Mouse (Mus musculus): ENCODE data around the gene BC051019. TPM values are rescaled to one million over a fixed set of nuclear protein-coding genes. Genes with fewer than 3 reads are reported as not detected.

The BC051019 gene
- polyA plus RNA-seq (2012; rRNA removed) = 14.3 and 18.2 TPM in 2 replicates

DNA sequence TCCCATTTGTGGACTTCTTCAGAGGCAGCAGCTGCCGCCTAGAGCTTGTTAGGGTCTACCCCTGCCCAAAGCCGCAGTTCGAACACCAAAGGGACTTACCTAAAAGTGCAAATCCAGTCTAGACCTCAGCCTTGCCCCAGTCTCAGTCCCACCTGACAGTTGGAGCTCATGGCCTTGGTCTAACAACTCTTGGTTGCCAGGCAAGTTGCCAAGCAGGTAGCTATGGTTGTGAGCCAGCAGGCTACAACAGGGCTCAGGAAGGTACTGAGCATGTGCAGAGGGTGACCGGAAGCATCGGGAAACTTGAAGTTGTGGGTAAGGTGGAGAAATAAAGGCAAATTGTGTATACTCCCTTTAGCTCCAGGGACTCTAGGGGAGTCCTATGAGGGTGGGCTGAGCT, at the start of gene BC051019:
BC051019 (minus strand) TSS at position 154 of the 400 bp plus-strand sequence.
- DNase-seq (ENCODE audit: low spot score) = no peak

DNA sequence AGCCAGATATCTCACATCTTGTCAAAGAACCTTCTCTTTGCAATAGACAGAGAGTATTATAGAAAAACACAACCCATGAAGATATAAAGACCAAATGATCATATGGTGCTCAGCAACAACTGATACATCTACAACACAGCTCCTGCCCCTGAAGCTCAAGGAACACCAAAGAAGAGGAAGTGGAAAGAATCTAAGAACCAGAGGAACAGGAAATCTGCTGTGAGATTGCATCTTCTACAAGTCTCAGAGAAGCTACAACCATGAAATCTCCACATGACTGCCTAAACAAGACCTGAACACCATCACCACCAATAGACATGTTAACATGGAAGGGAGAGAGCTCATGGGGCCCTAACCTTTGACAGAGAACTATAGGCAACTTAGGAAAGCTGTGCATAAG, 48.6 kb upstream of the BC051019 start:
- DNase-seq (ENCODE audit: low spot score) = no peak

DNA sequence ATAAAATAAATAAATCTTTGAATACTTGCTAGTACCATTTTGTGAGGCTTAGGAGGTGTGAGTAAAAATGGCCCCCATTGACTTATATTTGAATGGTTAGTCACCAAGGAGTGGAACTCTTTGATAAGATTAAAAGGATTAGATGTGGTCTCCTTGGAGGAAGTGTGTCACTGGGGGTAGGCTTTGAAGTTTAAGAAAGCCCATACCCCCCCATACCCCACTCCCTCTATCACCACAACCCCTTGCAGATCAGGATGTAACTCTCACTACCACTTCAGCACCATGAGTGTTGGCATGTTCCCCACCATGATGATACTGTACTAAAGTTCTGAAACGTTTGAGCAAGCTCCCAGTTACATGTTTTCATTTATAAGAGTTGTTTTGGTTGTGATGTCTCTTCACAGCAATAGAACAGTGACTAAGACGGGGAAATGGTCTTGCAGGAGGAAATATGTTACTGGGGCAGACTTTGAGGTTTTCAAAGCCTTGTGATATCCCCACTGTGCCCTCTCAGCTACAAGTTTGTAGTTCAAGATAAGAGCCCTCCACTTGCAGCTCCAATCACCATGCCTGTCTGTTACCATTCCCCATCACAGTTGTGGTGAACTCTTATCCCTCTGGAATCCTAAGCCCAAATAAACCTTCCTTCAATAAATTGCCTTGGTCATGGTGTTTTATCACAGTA, 45.2 kb upstream of the BC051019 start:
- no peak for DNase-seq (ENCODE audit: low spot score)

DNA sequence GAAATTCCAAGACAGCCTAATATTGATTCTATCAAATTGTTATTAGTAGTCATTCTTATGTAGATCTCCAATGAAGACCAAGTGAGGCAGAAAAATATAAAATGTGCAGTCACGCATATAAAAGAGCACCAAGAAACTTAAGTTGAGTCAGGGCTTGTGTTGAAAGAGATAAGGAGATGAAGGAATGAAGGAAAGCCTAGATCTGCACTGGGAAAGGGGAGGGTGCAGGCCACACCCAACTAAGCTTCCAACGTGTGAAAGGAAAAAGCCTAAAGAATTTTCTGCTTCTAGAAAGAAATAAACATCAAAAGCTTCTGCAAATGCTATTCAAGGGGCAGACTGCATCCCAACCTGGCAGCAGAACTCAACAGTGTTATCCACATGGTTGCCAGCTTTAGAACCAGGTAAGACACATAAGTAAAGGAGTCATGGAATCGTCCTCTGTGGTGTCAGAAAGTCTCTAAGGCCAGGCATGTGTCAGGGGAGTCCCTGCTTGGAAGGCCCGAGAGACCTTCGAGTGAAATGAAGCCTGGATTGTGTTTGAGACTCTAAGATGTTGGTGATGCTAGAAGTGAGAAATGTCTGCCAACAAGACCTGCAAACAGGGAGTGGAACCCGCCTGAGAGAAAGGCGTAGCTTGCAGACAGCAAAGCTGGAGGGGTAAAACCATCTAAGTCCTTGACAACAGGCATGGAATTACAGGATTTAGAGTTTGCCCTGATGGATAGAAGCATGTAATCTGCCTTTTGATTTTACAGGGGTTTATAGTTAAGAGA, 44.1 kb upstream of the BC051019 start:
- DNase-seq (ENCODE audit: low spot score) = no peak

DNA sequence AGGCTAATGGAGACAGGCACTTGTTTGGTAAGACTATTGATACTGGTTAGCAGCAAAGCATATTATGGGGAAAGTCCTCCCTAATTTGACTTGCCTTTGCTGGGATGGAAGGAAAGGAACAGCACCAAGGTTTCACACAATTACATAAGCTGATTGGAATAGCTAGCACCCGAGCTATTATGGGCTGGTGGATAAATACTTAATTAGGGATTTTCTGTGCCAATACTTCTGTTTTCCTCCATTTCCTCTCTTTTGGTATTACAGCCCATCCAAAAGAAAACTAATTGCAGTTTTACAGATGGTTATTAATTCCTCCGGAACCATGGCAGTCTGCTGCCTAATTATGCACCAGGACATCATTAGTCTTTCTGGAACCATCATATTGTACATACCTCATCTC, 40.4 kb upstream of the BC051019 start:
- DNase-seq (ENCODE audit: low spot score) = no peak

DNA sequence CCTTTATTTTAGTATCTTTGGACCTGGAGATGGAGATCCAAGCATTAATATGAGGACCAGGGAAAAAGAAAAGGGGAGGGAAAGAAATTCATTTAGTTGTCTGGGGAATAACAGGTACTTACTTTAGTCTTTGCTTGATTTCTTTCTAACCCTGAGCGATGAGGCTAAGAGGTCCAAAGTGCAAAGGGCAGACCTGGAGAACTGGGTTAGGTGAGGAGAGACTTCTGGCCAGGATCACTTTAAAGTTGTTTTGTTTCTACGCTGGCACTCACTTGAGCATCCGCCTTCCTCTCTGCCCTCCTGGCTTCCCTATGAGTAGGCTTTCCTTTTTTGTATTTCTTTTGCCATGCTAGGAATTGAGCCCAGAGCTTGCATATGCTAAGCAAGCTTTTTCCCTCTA, 32.6 kb upstream of the BC051019 start:
- DNase-seq (ENCODE audit: low spot score) = no peak

DNA sequence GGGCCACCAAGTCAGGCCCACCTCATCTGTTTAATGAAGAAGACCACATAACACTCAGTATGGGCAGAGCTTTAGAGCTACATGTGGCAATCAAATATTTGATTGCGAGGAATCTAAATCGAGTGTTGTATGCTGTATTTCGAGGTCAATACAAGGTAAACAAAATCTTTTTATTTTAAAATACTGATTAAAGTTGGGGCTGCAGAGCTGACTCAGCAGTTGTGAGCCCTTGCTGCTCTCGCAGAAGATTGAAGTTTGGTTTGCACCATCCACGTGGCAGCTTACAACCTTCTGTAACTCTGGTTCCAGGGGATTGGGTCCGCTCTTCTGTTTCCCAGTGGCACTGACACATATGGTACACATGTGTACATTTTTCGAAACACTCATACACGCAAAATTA, 30.4 kb upstream of the BC051019 start:
- no peak for DNase-seq (ENCODE audit: low spot score)

DNA sequence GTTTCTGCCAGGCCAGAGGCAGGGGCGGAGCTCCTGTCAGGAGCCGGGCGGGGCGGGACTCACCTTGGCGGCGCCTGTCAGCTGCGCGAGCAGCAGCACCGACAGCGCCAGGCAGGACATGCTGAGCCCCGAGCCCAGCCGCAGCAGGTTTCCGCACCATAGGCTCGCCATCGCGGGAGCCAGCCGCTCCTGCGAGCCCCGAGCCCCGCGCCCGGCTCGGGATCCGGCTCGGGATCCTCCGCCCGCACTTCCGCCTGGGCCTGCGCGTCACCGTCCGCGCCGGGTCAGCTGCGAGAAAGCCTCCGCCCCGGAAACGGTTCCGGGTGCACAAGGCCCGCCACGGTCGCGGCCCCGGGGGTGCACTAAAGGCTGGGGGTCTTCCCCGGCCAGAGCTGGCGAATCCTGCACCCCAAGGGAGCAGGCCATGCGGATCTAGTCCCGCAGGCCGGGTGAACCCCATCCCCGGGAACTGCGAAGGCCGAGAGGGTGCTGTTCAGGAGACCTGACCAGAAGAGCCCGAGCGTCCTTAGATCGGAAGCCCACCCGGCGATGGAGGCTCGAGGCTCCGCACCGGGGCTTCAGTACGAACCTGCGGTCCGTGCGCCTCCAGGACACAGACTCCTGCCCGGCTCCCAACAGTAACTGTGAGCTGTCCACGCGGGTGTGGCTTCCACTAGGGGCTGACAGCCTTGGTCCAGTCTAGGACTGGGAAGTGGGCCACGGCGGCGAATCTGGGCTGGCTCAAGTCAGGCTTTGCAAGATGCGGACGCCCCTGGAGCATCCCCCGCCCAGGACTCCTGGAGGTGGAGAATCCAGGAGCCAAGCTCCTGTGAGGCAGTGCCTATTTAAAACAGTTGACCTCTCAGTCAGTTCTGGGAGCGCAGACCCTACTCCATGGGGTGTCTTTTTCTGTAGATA, 28.6 kb upstream of the BC051019 start, which contains the start of gene Tmem9b:
Tmem9b (minus strand) TSS at position 868 of the 918 bp plus-strand sequence.
- peak; percentile 89 for DNase-seq (ENCODE audit: low spot score)

DNA sequence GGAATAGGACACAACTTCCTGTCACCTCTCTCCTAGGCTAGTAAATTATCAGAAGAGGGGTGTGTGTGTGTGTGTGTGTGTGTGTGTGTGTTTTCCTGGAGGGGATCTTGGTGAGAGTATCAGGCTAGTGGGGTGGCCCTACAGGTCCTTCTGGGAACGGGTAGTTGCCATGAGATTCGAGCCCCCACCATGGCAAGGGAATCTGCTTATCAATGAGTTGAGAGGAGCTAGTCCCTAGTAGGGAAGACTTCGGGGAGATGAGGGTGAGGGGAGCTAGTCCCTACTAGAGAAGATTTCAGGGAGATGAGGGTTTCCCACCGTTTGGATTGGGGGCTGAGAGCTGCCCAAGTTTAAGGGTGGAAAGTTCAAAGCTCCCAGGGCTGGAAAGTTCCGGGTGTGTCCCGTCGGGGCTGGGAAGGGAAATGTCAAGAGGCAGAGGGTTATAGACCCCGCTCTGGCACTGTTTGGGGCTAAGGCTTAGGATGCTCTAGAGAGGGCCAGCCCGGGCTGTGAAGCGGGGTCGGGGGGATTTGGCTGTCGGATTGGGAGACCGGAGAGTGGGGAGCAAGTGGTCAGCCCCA, 27.9 kb upstream of the BC051019 start:
- no peak for DNase-seq (ENCODE audit: low spot score)

DNA sequence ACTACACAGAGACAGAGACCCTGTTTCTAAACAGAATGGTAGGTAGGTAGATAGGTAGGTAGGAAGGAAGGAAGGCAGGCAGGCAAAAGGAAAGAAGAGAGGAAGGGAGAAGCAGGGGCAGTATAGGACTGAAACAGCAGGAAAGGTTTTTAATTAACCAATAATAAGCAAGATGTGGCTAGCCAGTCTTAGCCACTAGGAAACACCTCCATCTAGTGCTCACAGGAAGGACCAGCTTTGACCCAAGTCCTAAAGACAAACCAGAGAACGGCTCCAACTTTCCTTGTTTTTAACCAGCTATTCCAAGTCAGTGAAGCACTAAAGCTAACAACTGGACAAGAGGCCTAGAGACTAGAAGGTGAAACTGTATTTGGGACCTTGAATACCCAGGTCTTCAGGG, 24.1 kb upstream of the BC051019 start:
- DNase-seq (ENCODE audit: low spot score) = no peak

DNA sequence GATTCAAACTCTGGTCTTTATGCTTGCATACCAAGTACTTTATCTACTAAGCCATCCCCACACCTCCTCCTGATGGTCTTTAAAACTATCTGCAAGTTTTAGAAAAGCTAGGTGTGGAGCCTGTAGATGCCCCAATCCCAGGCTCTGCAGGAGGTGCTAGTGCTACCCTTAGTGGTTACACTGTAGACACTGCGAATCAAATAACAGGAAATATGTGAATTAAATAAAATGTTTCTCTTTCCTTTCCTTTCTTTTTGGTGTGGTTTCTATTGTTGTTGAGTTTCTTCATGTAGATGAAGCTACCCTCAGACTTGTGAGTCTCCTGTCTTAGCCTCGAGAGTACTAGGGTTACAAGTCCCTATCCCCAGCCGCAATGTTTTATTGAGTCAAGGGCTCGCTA, 18.1 kb upstream of the BC051019 start:
- no peak for DNase-seq (ENCODE audit: low spot score)

DNA sequence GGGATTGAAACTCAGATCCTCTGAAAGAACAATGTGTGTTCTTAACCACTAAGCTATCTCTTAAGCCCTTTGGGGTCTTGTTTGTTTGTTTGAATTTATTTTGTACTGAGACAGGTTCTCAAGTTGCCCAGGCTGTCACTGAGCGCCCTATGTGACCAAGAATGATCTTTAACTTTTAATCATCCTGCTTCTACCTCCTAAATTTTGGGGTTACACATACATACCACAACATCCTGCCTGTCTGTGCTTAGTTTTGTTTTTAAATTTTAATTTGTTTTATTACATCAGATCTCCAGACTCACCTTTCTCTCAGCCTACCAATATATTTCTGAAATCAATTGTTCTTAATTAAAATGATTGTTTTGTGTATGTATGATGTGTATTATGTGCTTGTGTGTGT, 17.4 kb upstream of the BC051019 start:
- no peak for DNase-seq (ENCODE audit: low spot score)

DNA sequence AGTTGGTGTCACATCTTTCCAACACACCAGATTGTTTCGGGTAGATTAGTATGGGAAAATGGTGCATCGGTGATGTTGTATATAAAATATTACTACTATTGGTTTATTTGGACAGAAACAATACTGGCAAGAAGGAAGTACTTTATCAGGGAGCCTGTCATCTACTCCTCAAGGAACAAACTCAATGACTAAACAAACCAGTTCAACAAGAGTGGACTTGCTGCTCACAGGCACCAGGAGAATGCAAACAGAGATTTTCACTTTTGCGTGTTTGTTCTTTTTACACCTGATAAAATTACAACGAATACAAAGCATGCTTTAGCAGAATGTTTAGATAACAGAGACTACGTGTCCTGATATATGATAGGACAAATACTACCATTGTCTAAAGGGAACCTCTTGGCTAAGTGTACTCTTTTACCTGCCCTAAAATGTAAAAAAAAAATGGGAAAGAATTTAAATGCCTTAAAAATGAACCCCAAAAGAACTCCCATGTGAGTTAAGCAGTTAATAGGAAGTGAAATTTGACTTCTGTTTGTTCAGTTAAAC, 16.2 kb upstream of the BC051019 start:
- DNase-seq (ENCODE audit: low spot score) = no peak

DNA sequence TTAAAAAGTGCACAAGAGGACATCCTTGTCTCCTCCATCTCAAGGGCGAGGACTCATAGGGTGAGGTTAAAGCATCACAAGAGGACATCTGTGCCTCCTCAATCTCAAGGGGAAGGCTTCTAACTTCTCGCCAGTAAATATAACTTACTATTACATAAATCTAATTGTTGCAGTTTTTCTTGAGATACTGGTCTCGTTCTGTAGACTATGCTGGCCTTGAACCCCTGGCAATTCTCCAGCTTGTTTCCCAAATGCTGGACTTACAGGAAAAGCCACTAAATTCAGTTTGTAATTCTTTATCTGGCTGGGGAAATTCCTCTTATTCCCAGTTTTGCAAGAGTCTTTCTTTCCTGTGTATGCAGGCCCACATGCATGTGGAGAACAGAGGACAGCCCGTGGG, 11.2 kb upstream of the BC051019 start:
- DNase-seq (ENCODE audit: low spot score) = no peak

DNA sequence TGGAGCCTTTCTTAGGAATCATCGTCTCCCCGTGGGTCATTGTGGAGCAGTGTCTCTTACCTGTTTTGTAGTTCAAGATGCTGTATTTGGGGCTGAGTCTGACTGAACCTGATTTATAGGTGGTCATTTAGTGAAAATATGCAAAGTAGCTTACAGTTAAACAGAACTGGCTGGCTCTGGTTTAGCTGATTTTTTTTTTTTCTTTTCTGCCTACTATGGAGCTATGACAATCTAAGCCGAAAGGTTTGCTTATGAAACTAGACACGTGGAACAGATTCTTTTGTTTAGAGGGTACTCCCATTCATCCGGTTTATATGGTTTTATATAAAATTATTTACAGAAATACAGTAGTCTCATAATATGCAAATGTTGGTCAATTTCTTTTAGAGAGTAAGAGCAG, 8.0 kb upstream of the BC051019 start, which contains the start of gene Ascl3:
Ascl3 (minus strand) TSS at position 101 of the 400 bp plus-strand sequence.
- DNase-seq (ENCODE audit: low spot score) = no peak

DNA sequence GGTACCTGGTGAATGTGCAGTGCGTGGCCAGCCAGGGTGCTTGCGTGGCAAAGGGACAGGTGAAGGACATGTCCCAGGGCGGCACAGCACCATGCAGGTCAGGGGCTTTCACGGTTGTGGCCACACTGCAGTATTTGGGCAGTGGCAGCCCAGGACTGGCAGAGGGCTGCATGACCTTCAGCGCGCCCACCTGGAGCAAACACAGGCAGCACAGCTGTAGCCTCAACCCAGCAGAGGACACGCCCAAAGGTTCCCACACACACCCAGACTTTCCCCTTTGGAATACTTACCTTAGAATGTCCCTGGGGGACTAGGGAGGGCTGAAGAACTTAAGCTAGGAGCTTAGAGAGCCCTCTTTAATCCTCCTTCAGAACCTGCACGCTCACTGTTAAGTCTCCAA, 536 bp downstream of the BC051019 start:
- DNase-seq (ENCODE audit: low spot score) = no peak

DNA sequence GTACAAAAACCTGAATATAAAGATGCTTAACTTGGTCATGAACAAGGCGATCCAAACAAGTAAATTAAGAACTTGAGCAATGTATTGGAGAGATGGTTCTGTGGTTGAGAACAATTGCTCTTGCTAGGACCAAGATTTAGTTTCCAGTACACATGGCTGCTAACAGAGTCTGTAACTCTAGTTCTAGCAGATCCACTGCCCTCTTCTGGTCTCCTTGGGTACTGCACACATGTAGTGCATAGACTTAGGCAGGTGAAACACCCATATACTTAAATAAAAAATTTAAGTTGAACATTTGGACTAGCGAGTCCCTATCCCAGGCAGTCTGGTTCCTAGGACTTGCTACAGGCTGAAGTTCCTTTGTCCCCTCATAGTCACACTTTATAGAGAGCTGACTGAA, 1.0 kb downstream of the BC051019 start:
- no peak for DNase-seq (ENCODE audit: low spot score)

DNA sequence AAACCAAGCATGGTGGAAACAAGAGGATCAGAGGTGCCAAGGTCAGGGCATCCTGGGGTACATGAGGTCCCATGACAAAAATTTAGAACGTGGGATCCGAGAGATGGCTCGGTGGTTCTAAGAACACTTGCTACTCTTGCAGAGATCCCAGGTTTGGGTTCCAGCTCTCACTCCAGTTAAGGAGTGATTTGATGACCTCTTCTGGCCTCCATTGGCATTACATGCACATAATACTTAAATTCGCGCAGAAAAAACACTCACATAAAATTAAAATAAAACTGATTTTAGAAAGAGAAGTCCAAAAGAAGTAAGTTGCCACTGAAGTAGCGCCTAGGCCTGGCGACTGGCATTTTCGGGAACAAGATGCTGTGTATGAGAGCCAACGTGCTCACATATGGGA, 4.4 kb downstream of the BC051019 start:
- DNase-seq (ENCODE audit: low spot score) = no peak

DNA sequence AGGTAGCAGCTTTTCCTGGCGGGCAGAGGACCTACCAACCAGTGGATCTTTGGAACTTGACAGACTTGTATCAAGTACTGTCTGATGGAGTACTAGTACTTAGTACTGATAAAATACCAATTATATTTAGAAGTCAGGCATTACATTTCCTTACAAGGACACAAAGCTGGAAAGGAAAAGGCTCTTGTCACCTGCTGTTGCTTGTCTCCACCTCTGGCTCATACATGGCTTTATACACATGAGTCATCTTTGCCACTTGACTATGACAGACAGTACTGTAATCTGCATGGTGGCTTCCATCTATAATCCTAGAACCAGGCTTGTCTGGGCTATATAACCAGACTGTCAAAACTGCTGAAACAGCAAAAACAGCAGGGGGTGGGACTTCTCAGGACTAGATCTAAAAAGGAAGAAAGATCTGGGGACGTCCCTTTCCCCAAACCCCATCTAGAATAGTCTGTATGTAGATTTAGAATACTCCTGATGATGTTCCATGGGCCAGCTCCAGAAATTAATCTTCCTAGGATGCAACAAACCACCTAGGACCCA, 10.1 kb downstream of the BC051019 start:
- DNase-seq (ENCODE audit: low spot score) = no peak

DNA sequence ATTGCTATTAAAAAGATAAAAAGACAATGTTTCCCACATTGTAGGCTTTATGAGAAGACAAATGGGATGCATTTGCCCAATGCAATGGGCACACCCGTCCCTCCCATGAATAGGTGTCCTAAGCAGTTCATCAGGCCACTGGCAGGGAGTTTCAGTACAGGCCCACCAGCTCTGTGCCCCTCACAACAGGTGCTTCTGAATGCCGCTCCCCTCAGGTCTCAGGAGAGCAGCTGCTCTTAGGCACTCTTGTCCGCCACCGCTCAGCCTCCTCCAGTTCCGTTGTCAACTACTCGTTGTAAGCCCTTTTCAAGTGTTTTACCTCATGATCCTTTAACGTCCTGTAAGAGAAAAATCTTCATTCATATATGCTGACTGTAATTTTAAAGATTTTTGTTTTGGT, 11.5 kb downstream of the BC051019 start:
- DNase-seq (ENCODE audit: low spot score) = no peak

DNA sequence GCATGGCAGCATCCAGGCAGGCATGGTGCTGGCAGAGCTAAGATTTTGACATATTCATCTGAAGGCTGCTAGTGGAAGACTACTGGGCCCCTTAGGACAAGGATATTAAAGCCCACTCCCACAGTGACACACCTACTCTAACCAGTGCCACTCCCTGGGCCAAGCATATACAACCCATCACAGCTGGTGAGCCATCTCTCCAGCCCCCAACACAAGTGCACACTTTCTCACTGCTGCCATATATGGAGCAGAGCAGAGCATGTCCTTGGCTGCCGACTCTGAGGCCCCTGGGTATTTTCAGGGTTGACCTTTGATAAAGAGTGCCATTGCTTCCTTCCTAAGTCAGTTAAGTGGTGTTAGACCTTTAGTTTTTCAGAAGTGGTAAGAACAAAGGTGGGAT, 13.6 kb downstream of the BC051019 start:
- no peak for DNase-seq (ENCODE audit: low spot score)
